Mouse (Mus musculus): Measurements from ENCODE around the gene Atp2a1. TPM values are rescaled to one million over a fixed set of nuclear protein-coding genes. Genes with fewer than 3 reads are reported as not detected.

Gene Atp2a1
- polyA plus RNA-seq, 1 experiment from 2014 or later, result 1.3 TPM

Other genes starting within 250 kb of the Atp2a1 start
- gene Sbk1, start 190.5 kb downstream of the Atp2a1 start, polyA plus RNA-seq (2014; fragmentation: Nextera tagmentation; extraction: Ambion mirVana), result 15.2 and 16.8 TPM in 2 replicates
- 3.3 and 3.4 TPM in 2 replicates for gene Lat, start 93.5 kb downstream of the Atp2a1 start, polyA plus RNA-seq (2014; fragmentation: Nextera tagmentation; extraction: Ambion mirVana)
- 35.1 and 35.8 TPM in 2 replicates for gene Spns1, start 85.7 kb downstream of the Atp2a1 start, polyA plus RNA-seq (2014; fragmentation: Nextera tagmentation; extraction: Ambion mirVana)
- gene Nfatc2ip, start 66.4 kb downstream of the Atp2a1 start, polyA plus RNA-seq (2014; fragmentation: Nextera tagmentation; extraction: Ambion mirVana), result 1.3 and 2.0 TPM in 2 replicates
- not detected in 2 replicates for gene Cd19, start 48.2 kb downstream of the Atp2a1 start, polyA plus RNA-seq (2014; fragmentation: Nextera tagmentation; extraction: Ambion mirVana)
- 19.6 and 19.8 TPM in 2 replicates for gene Rabep2, start 34.3 kb downstream of the Atp2a1 start, polyA plus RNA-seq (2014; fragmentation: Nextera tagmentation; extraction: Ambion mirVana)
- 35.6 and 39.0 TPM in 2 replicates for gene Sh2b1, start 12.3 kb upstream of the Atp2a1 start, polyA plus RNA-seq (2014; fragmentation: Nextera tagmentation; extraction: Ambion mirVana)
- gene Tufm, start 24.3 kb upstream of the Atp2a1 start, polyA plus RNA-seq (2014; fragmentation: Nextera tagmentation; extraction: Ambion mirVana), result 188 and 199 TPM in 2 replicates
- gene Atxn2l, start 40.3 kb upstream of the Atp2a1 start, polyA plus RNA-seq (2014; fragmentation: Nextera tagmentation; extraction: Ambion mirVana), result 31.2 and 38.8 TPM in 2 replicates
- gene Eif3c, start 103.3 kb upstream of the Atp2a1 start, polyA plus RNA-seq (2014; fragmentation: Nextera tagmentation; extraction: Ambion mirVana), result 112 and 116 TPM in 2 replicates
- 0.53 and 0.81 TPM in 2 replicates for gene Apobr, start 121.8 kb upstream of the Atp2a1 start, polyA plus RNA-seq (2014; fragmentation: Nextera tagmentation; extraction: Ambion mirVana)
- 14.2 and 21.8 TPM in 2 replicates for gene Cln3, start 122.7 kb upstream of the Atp2a1 start, polyA plus RNA-seq (2014; fragmentation: Nextera tagmentation; extraction: Ambion mirVana)
- gene Il27, start 131.8 kb upstream of the Atp2a1 start, polyA plus RNA-seq (2014; fragmentation: Nextera tagmentation; extraction: Ambion mirVana), result not detected in 2 replicates
- 7.4 and 10.9 TPM in 2 replicates for gene Nupr1, start 167.8 kb upstream of the Atp2a1 start, polyA plus RNA-seq (2014; fragmentation: Nextera tagmentation; extraction: Ambion mirVana)
- 22.4 and 30.2 TPM in 2 replicates for gene Sgf29, start 186.2 kb upstream of the Atp2a1 start, polyA plus RNA-seq (2014; fragmentation: Nextera tagmentation; extraction: Ambion mirVana)
- gene Sult1a1, start 213.3 kb upstream of the Atp2a1 start, polyA plus RNA-seq (2014; fragmentation: Nextera tagmentation; extraction: Ambion mirVana), result 12.3 and 13.5 TPM in 2 replicates
- 91.7 and 102 TPM in 2 replicates for gene Bola2, start 232.3 kb upstream of the Atp2a1 start, polyA plus RNA-seq (2014; fragmentation: Nextera tagmentation; extraction: Ambion mirVana)
- gene Slx1b, start 232.7 kb upstream of the Atp2a1 start, polyA plus RNA-seq (2014; fragmentation: Nextera tagmentation; extraction: Ambion mirVana), result 4.6 and 5.5 TPM in 2 replicates
- 10.2 and 13.7 TPM in 2 replicates for gene Coro1a, start 244.7 kb upstream of the Atp2a1 start, polyA plus RNA-seq (2014; fragmentation: Nextera tagmentation; extraction: Ambion mirVana)